Mouse (Mus musculus): ENCODE results near the gene Amigo2. TPM values are rescaled to one million over a fixed set of nuclear protein-coding genes. Genes with fewer than 3 reads are reported as not detected.

Amigo2 gene
- total RNA-seq, 1 experiment: 8.5 TPM

- in situ Hi-C loops (cut with MboI; ENCODE audit: low sequenced_read_pairs in 2 of 2, unreplicated experiment in 2 of 2): no loop called here
- peaks cover 2 to 5% of the 10 kb centered on the region in 2 experiments; a peak in 2 of 4 replicates for H3K4me1 ChIP-seq (ENCODE audit: control insufficient read depth in 2 of 2, insufficient read depth in 2 of 2, low read length in 2 of 2, poor library complexity in 1 of 2)
- H3K9me3 ChIP-seq (ENCODE audit: control insufficient read depth, insufficient read depth, low read depth, low read length): no peaks in the 10 kb centered on the region
- H3K36me3 ChIP-seq (ENCODE audit: control insufficient read depth, insufficient read depth, low read length, poor library complexity, severe bottlenecking): no peaks in the 10 kb centered on the region
- no peak for DNase-seq (ENCODE audit: low read depth, low spot score)
- H3K4me3 ChIP-seq (ENCODE audit: insufficient read depth in 1 of 2, low read depth in 1 of 2, low read length in 2 of 2, poor library complexity in 1 of 2, severe bottlenecking in 1 of 2): no peak overlapping the region
- no peak overlapping the region for H3K27ac ChIP-seq (ENCODE audit: insufficient read depth, low read depth, low read length, poor library complexity, severe bottlenecking)
- no peak overlapping the region for H3K9ac ChIP-seq (ENCODE audit: insufficient read depth, low read depth, low read length, poor library complexity, severe bottlenecking)
- no peak for TF ChIP-seq ZC3H11A (IDR thresholded peaks at IDR 0.05; ENCODE audit: borderline replicate concordance, low read depth, low read length)
These were observed 28.7 kb upstream of the Amigo2 start for GRCm38 (mm10) chr15:97275626-97276395.

- TF ChIP-seq HCFC1 (IDR thresholded peaks at IDR 0.05; ENCODE audit: borderline replicate concordance, insufficient read depth, low read length) (no peak), ZNF384 (IDR thresholded peaks at IDR 0.05; ENCODE audit: low read depth, low read length) (no peak)
- Histone ChIP-seq H3K36me3 (ENCODE audit: control insufficient read depth, insufficient read depth, low read length, poor library complexity, severe bottlenecking) (no peaks in the 10 kb centered on the region), H3K9me3 (ENCODE audit: control insufficient read depth, insufficient read depth, low read depth, low read length) (no peaks in the 10 kb centered on the region), H3K9ac (ENCODE audit: insufficient read depth, low read depth, low read length, poor library complexity, severe bottlenecking) (no peak overlapping the region), H3K27ac (ENCODE audit: insufficient read depth, low read depth, low read length, poor library complexity, severe bottlenecking) (no peak overlapping the region), H3K4me1 (ENCODE audit: control insufficient read depth in 2 of 2, insufficient read depth in 2 of 2, low read length in 2 of 2, poor library complexity in 1 of 2) (no peaks in the 10 kb centered on the region), H3K4me3 (ENCODE audit: insufficient read depth in 1 of 2, low read depth in 1 of 2, low read length in 2 of 2, poor library complexity in 1 of 2, severe bottlenecking in 1 of 2) (no peak overlapping the region)
- in situ Hi-C loops (cut with MboI; ENCODE audit: low sequenced_read_pairs in 2 of 2, unreplicated experiment in 2 of 2): no loop called here
- no peak for DNase-seq (ENCODE audit: low read depth, low spot score)
These were observed 25.7 kb upstream of the Amigo2 start for GRCm38 (mm10) chr15:97272831-97273230.

GRCm38 (mm10) chr15:97271985-97272697 lies 25.1 kb upstream of the Amigo2 start:
- TF ChIP-seq HCFC1 (IDR thresholded peaks at IDR 0.05; ENCODE audit: borderline replicate concordance, insufficient read depth, low read length) (no peak), MAFK (IDR thresholded peaks at IDR 0.05; ENCODE audit: insufficient read depth, low read depth, low read length) (no peak), ZC3H11A (IDR thresholded peaks at IDR 0.05; ENCODE audit: borderline replicate concordance, low read depth, low read length) (no peak), CHD2 (IDR thresholded peaks at IDR 0.05; ENCODE audit: low read depth, low read length) (no peak), ZNF384 (IDR thresholded peaks at IDR 0.05; ENCODE audit: low read depth, low read length) (no peak)
- Histone ChIP-seq H3K9ac (ENCODE audit: insufficient read depth, low read depth, low read length, poor library complexity, severe bottlenecking) (no peak overlapping the region), H3K9me3 (ENCODE audit: control insufficient read depth, insufficient read depth, low read depth, low read length) (no peaks in the 10 kb centered on the region), H3K27ac (ENCODE audit: insufficient read depth, low read depth, low read length, poor library complexity, severe bottlenecking) (no peak overlapping the region), H3K4me1 (ENCODE audit: control insufficient read depth in 2 of 2, insufficient read depth in 2 of 2, low read length in 2 of 2, poor library complexity in 1 of 2) (no peaks in the 10 kb centered on the region), H3K36me3 (ENCODE audit: control insufficient read depth, insufficient read depth, low read length, poor library complexity, severe bottlenecking) (no peaks in the 10 kb centered on the region), H3K4me3 (ENCODE audit: insufficient read depth in 1 of 2, low read depth in 1 of 2, low read length in 2 of 2, poor library complexity in 1 of 2, severe bottlenecking in 1 of 2) (no peak overlapping the region)
- DNase-seq (ENCODE audit: low read depth, low spot score): no peak
- in situ Hi-C loops (cut with MboI; ENCODE audit: low sequenced_read_pairs in 2 of 2, unreplicated experiment in 2 of 2): no loop called here

GRCm38 (mm10) chr15:97267094-97267695 lies 20.1 kb upstream of the Amigo2 start:
- no peak for DNase-seq (ENCODE audit: low read depth, low spot score)

More at GRCm38 (mm10) chr15:97267094-97267695, 20.1 kb upstream of the Amigo2 start:
- no peak overlapping the region for H3K27ac ChIP-seq (ENCODE audit: insufficient read depth, low read depth, low read length, poor library complexity, severe bottlenecking)
- no peaks in the 10 kb centered on the region for H3K36me3 ChIP-seq (ENCODE audit: control insufficient read depth, insufficient read depth, low read length, poor library complexity, severe bottlenecking)
- H3K4me3 ChIP-seq (ENCODE audit: insufficient read depth in 1 of 2, low read depth in 1 of 2, low read length in 2 of 2, poor library complexity in 1 of 2, severe bottlenecking in 1 of 2): no peak overlapping the region
- H3K9me3 ChIP-seq (ENCODE audit: control insufficient read depth, insufficient read depth, low read depth, low read length): no peaks in the 10 kb centered on the region
- H3K4me1 ChIP-seq (ENCODE audit: control insufficient read depth in 2 of 2, insufficient read depth in 2 of 2, low read length in 2 of 2, poor library complexity in 1 of 2): no peaks in the 10 kb centered on the region
- H3K9ac ChIP-seq (ENCODE audit: insufficient read depth, low read depth, low read length, poor library complexity, severe bottlenecking): no peak overlapping the region
- in situ Hi-C loops (cut with MboI; ENCODE audit: low sequenced_read_pairs in 2 of 2, unreplicated experiment in 2 of 2): no loop called here
- no peak for TF ChIP-seq MAFK (IDR thresholded peaks at IDR 0.05; ENCODE audit: insufficient read depth, low read depth, low read length)
- no peak for TF ChIP-seq ZNF384 (IDR thresholded peaks at IDR 0.05; ENCODE audit: low read depth, low read length)
- no peak for TF ChIP-seq ZC3H11A (IDR thresholded peaks at IDR 0.05; ENCODE audit: borderline replicate concordance, low read depth, low read length)
- no peak for TF ChIP-seq CHD2 (IDR thresholded peaks at IDR 0.05; ENCODE audit: low read depth, low read length)
- TF ChIP-seq HCFC1 (IDR thresholded peaks at IDR 0.05; ENCODE audit: borderline replicate concordance, insufficient read depth, low read length): no peak

Measured in ES-E14 (cell line).